In genomic region chr8:114579292-114579691, GRCm38 (mm10) we compare ENCODE assay signal across 26 mouse cellular contexts.
A peak's percentile ranks its signal among the peaks of the same experiment; 100 is the strongest.
DNase-seq lines count a peak whose midpoint lies in the region; ATAC-seq and TF ChIP-seq lines count a peak whose summit lies in the region.
"Had no signal": no experiment of that assay in that cellular context is flagged by ENCODE, and none has a peak within 500 bp of the region (broad histone marks: within the 10 kb centered on the region; RNA-seq: fewer than 3 reads in every experiment).

No protein-coding gene starts in this region.

- no peaks in the 10 kb centered on the region for H3K4me1 ChIP-seq in kidney, embryonic 16.5 days (ENCODE audit: insufficient read depth, low read length)
- H3K4me1 ChIP-seq in megakaryocyte, embryonic 14.5 days: no peaks in the 10 kb centered on the region
- H3K4me1 ChIP-seq: embryonic facial prominence, embryonic 15.5 days; forebrain, embryonic 10.5 days; forebrain, embryonic 12.5 days had no signal

- H3K9me3 ChIP-seq in kidney, embryonic 16.5 days (ENCODE audit: low read length): peaks cover 6% of the 10 kb centered on the region; the same call in 1 of the 2 replicates
- peaks cover 78% of the 10 kb centered on the region for H3K9me3 ChIP-seq in megakaryocyte, embryonic 14.5 days
- H3K9me3 ChIP-seq: embryonic facial prominence, embryonic 15.5 days; forebrain, embryonic 12.5 days had no signal

- H3K27me3 ChIP-seq in kidney, embryonic 16.5 days (ENCODE audit: insufficient read depth, low read length): no peaks in the 10 kb centered on the region
- H3K27me3 ChIP-seq in megakaryocyte, embryonic 14.5 days (replicated peaks): no peaks in the 10 kb centered on the region
- H3K27me3 ChIP-seq: embryonic facial prominence, embryonic 13.5 days; embryonic facial prominence, embryonic 15.5 days; forebrain, embryonic 12.5 days; Patski had no signal

- H3K4me3 ChIP-seq in gastrocnemius, adult 2 months: no peak overlapping the region
- no peak overlapping the region for H3K4me3 ChIP-seq in kidney, embryonic 16.5 days (ENCODE audit: low read length)
- peak overlapping the region; percentile 6 for H3K4me3 ChIP-seq in megakaryocyte, embryonic 14.5 days (replicated peaks)
- H3K4me3 ChIP-seq: embryonic facial prominence, embryonic 13.5 days; embryonic facial prominence, embryonic 15.5 days; erythroblast, embryonic 14.5 days; forebrain, embryonic 10.5 days; forebrain, embryonic 12.5 days had no signal

- ATAC-seq in kidney, embryonic 16.5 days (ENCODE audit: low FRiP score, low TSS enrichment): peak; percentile 80
- no peak for ATAC-seq in megakaryocyte, adult 5-6 weeks (ENCODE audit: poor library complexity, severe bottlenecking)
- ATAC-seq: activated CD4-positive, CD25-positive, alpha-beta regulatory T cell, adult 4 months; forebrain, embryonic 14.5 days; forebrain, embryonic 16.5 days; Patski had no signal

- no peak overlapping the region for H3K4me2 ChIP-seq in kidney, embryonic 16.5 days (replicated peaks; ENCODE audit: low read depth, low read length)
- H3K4me2 ChIP-seq: embryonic facial prominence, embryonic 13.5 days; embryonic facial prominence, embryonic 15.5 days; forebrain, embryonic 12.5 days had no signal

- no peaks in the 10 kb centered on the region for H3K36me3 ChIP-seq in kidney, embryonic 16.5 days (ENCODE audit: insufficient read depth, low read length)
- peaks cover 8% of the 10 kb centered on the region for H3K36me3 ChIP-seq in megakaryocyte, embryonic 14.5 days (replicated peaks; ENCODE audit: low read length)
- H3K36me3 ChIP-seq: embryonic facial prominence, embryonic 13.5 days; embryonic facial prominence, embryonic 15.5 days; forebrain, embryonic 12.5 days had no signal

- TF ChIP-seq CTCF in gastrocnemius, adult 2 months (IDR thresholded peaks at IDR 0.05): no peak

- intact Hi-C loops in gastrocnemius, adult 2 months (cut with DNase I): no loop called here

- 49% methylated on average over 10 of the region's 10 CpGs for WGBS in kidney, embryonic 16.5 days

- no peak overlapping the region for H3K9ac ChIP-seq in kidney, embryonic 16.5 days (replicated peaks; ENCODE audit: low read length)
- H3K9ac ChIP-seq: embryonic facial prominence, embryonic 13.5 days; embryonic facial prominence, embryonic 15.5 days; forebrain, embryonic 12.5 days had no signal

- peak; percentile 26 for DNase-seq in gastrocnemius, adult 2 months
- DNase-seq in gastrocnemius, postnatal 10 days: no peak
- DNase-seq in kidney, postnatal 4 days: no peak
- peak; percentile 39 for DNase-seq in skeletal muscle tissue, adult 2 months (ENCODE audit: low read depth, low spot score)
- no peak for DNase-seq in cerebellum, postnatal 36 days
- DNase-seq: adrenal gland, adult 8-10 months; adrenal gland, postnatal 14 days; adrenal gland, postnatal 36 days; cerebellum, adult 11-12 months; cerebellum, adult 2 months; cerebellum, adult 9-10 months; cerebellum, postnatal 10 days; cerebellum, postnatal 25 days; embryo, embryonic 11 days had no signal

- no peak overlapping the region for H3K27ac ChIP-seq in gastrocnemius, adult 2 months
- no peak overlapping the region for H3K27ac ChIP-seq in kidney, embryonic 16.5 days (ENCODE audit: low read length)
- H3K27ac ChIP-seq: embryonic facial prominence, embryonic 13.5 days; embryonic facial prominence, embryonic 15.5 days; forebrain, embryonic 10.5 days; forebrain, embryonic 12.5 days had no signal

Comparison
In these comparisons a context has a peak if more than half of its experiments do, and no peak if none do; other contexts are left out.
1. DNase-seq: peak in gastrocnemius, adult 2 months (single experiment) and skeletal muscle tissue, adult 2 months (single experiment); none in gastrocnemius, postnatal 10 days (single experiment), kidney, postnatal 4 days (0 of 2) and cerebellum, postnatal 36 days (0 of 2).